Mouse (Mus musculus): ENCODE results near the gene Eml4. TPM values are rescaled to one million over a fixed set of nuclear protein-coding genes. Genes with fewer than 3 reads are reported as not detected.

Gene Eml4
- polyA plus RNA-seq, 1 experiment from 2014 or later = 15.4 TPM

DNA sequence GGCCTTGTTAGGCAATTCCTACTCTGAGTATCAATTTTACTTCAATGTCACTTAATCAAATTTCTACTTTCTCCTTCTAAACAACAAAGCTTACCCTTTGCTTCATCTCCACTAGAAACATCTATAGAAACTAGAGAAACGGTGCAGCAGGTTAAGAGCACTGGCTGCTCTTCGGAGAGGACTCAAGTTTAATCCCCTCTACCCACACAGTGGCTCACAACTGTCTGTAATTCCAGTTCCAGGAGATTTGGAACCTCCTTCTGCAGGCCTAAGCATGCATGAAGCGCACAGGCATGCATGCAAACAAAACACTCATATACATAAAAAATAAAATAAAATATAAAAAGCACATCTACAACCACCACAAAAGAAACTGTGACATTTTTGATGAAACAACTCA lies 161.4 kb downstream of the Eml4 start:
- Histone ChIP-seq H3K4me3 (0 out of 2 replicates have a peak overlapping the region, but pooled peaks have one; percentile 97), H3K4me1 (peaks cover 40% of the 10 kb centered on the region), H3K27ac (replicated peaks) (no peak overlapping the region), H3K9ac (no peak overlapping the region), H3K36me3 (no peaks in the 10 kb centered on the region), H3K4me2 (peak overlapping the region; percentile 94), H3K9me3 (no peaks in the 10 kb centered on the region), H3K27me3 (replicated peaks) (no peaks in the 10 kb centered on the region)
- 90% methylated on average over 3 of the region's 3 CpGs for WGBS
- ATAC-seq (ENCODE audit: extremely low read depth, insufficient number of reproducible peaks, low FRiP score, low TSS enrichment) = no peak

DNA sequence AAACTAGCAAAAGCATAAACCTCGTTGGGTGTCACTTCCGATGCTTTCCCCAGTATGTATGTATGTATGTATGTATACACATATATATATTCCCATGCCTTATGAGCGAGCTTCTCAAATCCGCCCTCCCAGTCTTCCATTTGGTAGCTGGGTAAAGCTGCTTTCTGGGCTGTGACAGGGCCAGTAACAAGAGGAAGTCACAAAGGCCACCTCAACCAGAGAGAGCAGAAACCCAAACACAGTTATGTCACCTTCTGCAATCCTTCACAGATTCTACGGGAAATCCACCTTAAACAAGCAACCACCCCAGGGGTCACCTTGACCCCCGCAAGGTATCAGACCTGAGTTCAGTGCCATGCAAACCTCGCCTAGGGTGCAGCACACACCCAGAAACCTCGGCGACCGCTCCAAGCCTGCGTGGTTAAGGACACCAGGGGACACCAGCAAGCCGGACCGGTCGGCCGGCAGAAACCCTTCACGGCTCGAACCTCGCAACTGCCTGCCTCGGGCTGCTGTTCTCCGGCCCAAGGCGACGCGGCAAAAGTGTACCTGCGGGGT lies 163.0 kb downstream of the Eml4 start:
- H3K36me3 ChIP-seq = no peaks in the 10 kb centered on the region
- peak overlapping the region; percentile 98 for H3K9ac ChIP-seq
- ATAC-seq (ENCODE audit: extremely low read depth, insufficient number of reproducible peaks, low FRiP score, low TSS enrichment) = peak; percentile 34
- H3K27ac ChIP-seq (replicated peaks) = peak overlapping the region; percentile 61
- WGBS = under 1% methylated on average over 24 of the region's 24 CpGs
- peaks cover 31% of the 10 kb centered on the region for H3K4me1 ChIP-seq
- no peaks in the 10 kb centered on the region for H3K27me3 ChIP-seq (replicated peaks)
- no peaks in the 10 kb centered on the region for H3K9me3 ChIP-seq
- H3K4me3 ChIP-seq = peak overlapping the region; percentile 97
- H3K4me2 ChIP-seq = peak overlapping the region; percentile 94

DNA sequence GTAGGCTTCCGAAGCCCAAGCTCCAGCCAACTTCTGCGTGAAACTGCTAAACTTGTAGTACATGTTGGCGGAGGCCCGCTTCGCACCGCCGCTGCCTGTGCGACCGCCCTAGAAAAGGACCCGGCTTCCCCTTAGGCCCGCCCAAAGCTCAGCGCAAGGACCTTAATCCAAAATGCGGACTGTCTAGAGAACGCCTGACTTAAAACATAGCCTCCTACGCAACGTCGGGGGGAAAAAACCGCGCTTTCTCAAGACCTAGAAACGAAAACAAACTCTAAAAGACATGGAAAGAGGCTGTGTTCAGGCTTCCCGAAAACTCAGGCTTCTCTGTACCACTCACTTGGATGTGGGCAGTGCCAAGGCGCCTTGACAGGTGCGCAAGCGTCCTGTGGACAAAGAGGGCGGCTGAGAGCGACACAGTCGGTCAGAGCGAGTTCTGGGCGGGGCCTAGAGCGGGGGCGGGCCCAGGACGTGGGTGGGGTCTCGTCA lies 163.5 kb downstream of the Eml4 start:
- ATAC-seq (ENCODE audit: extremely low read depth, insufficient number of reproducible peaks, low FRiP score, low TSS enrichment) = peak; percentile 94
- Histone ChIP-seq H3K9me3 (no peaks in the 10 kb centered on the region), H3K9ac (peak overlapping the region; percentile 98), H3K4me1 (peaks cover 31% of the 10 kb centered on the region), H3K4me2 (peak overlapping the region; percentile 94), H3K27me3 (replicated peaks) (no peaks in the 10 kb centered on the region), H3K27ac (replicated peaks) (peak overlapping the region; percentile 61), H3K4me3 (peak overlapping the region; percentile 97), H3K36me3 (no peaks in the 10 kb centered on the region)
- under 1% methylated on average over 33 of the region's 33 CpGs for WGBS

DNA sequence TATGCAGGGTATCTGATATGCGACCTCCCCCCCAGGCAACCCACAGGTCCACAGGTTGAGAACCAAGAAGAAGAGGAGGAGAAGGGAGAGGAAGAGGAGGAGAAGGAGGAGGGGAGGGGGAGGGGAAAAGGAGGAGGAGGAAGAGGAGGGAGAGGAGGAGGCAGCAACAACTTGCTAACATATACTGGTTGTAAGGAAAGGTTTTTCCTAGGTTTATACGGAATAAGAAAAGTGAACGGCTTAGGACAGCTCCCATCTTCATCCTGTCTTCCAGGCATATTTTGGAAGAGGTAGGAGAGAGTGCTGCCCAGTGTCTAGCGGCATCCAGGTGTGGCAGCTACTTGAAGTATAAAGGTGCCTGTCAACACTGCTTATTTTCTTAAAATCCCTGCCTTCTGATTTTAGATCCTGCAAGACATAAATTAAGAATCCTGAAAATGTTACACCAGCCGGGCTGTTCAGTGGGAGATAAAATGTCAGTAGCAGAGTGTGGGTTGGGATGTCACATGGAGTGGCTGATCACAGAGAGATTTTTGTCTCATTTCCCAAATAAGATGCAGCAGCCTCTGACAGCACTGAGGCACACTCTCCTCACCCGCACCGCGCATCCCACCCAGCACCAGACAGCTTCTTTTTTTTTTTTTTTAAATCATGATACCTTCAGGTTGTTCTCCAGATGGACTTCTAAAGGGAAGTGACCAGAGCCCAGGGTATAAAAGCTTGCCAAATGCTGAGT lies 166.7 kb downstream of the Eml4 start, which contains the start of gene Cox7a2l:
Cox7a2l (minus strand) TSS at position 51 of the 736 bp plus-strand sequence.
- H3K4me3 ChIP-seq = no peak within 1 kb of the TSS
- H3K4me2 ChIP-seq = no peak within 1 kb of the TSS
- peaks cover 17% of the 10 kb centered on the region for H3K4me1 ChIP-seq
- H3K9me3 ChIP-seq = no peaks in the 10 kb centered on the region
- H3K27me3 ChIP-seq (replicated peaks) = no peaks in the 10 kb centered on the region
- 85% methylated on average over 8 of the region's 8 CpGs for WGBS
- H3K27ac ChIP-seq (replicated peaks) = no peak within 1 kb of the TSS
- no peak for ATAC-seq (ENCODE audit: extremely low read depth, insufficient number of reproducible peaks, low FRiP score, low TSS enrichment)
- H3K9ac ChIP-seq = no peak within 1 kb of the TSS
- no peaks in the 10 kb centered on the region for H3K36me3 ChIP-seq

DNA sequence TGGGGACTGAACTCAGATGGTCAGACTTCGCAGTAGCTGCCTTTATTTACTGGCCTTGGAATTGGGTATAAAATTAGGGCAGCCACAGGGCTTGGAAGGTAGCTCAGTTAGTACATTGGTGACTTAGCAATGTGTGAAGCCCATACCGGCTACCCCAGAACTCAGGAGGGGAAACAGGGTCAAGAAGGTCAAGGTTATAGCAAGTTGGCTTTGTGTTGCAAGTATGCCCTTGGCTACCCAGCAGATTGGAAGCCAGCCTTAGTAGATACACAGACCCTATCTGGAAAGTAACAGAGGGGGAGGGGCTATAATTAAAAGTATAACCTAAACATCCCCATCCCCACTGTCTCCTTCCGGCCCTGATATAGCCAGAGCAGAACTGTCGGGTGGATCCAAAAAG lies 171.2 kb downstream of the Eml4 start:
- Histone ChIP-seq H3K27ac (replicated peaks) (no peak overlapping the region), H3K9me3 (no peaks in the 10 kb centered on the region), H3K36me3 (no peaks in the 10 kb centered on the region), H3K4me3 (no peak overlapping the region), H3K9ac (no peak overlapping the region), H3K4me2 (no peak overlapping the region), H3K4me1 (peaks cover 18% of the 10 kb centered on the region), H3K27me3 (replicated peaks) (no peaks in the 10 kb centered on the region)
- no peak for ATAC-seq (ENCODE audit: extremely low read depth, insufficient number of reproducible peaks, low FRiP score, low TSS enrichment)
- 77% methylated on average over 4 of the region's 4 CpGs for WGBS

DNA sequence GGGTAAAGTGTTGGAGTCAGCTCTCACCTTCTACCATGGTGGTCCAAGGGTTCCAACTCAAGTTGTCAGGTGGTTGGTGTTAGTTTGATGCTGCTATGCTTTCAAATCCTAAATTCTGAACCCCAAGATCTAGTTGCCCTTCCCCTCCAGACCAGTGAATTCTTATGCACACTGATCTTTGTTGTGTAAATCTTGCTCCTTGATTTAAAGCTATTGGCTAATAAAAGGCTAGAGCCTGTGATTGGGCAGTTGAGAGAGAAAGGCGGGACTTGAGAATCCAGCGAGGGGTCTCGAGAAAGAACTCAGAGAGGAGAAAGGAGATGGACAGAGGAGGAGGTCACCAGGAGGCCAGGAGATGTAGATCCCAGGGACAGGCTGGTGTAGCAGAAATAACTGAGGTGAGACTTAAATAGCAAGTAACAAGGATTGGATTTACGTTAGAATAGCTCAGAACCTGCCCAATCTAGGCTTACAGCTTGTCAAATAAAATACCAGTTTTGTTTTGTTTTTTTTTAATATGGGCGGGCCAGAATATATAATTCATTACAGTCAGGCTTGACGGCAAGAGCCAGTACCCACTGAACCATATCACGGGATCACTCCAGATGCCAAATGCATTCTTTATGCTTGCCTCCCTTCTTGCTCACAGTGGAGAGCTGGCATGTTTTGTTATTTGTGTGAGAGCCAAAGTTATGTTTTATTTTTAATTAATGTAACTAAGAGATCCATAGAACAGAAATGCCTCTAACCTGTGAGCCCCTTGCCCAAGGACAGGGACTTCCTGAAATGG lies 172.1 kb downstream of the Eml4 start:
- Histone ChIP-seq H3K4me2 (no peak overlapping the region), H3K4me3 (no peak overlapping the region), H3K27me3 (replicated peaks) (no peaks in the 10 kb centered on the region), H3K9ac (no peak overlapping the region), H3K4me1 (peaks cover 27% of the 10 kb centered on the region), H3K9me3 (no peaks in the 10 kb centered on the region), H3K36me3 (no peaks in the 10 kb centered on the region), H3K27ac (replicated peaks) (no peak overlapping the region)
- no peak for ATAC-seq (ENCODE audit: extremely low read depth, insufficient number of reproducible peaks, low FRiP score, low TSS enrichment)
- 63% methylated on average over 7 of the region's 7 CpGs for WGBS

DNA sequence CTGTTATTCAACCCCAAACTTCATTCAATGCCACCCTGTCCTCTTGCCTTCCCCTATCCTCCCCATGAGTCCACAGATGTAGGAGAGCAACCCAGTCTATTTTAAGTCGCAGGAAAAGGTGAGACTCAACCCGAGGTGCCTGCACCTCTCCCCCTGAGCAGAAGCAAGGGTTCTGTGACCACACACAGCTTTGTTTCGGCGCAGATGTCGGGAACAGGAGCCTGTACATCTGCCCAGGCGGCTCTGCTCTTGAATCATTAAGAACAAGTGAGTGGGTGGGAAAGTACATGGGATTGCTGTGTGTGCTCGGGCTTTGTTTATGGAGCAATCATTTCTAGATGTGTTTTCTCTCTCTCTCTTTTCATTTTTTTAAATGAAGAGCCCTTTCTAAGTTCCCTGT lies 174.0 kb downstream of the Eml4 start:
- H3K27ac ChIP-seq (replicated peaks) = no peak overlapping the region
- H3K9me3 ChIP-seq = no peaks in the 10 kb centered on the region
- no peak overlapping the region for H3K4me2 ChIP-seq
- H3K27me3 ChIP-seq (replicated peaks) = no peaks in the 10 kb centered on the region
- H3K4me3 ChIP-seq = no peak overlapping the region
- 53% methylated on average over 7 of the region's 7 CpGs for WGBS
- H3K36me3 ChIP-seq = no peaks in the 10 kb centered on the region
- no peak for ATAC-seq (ENCODE audit: extremely low read depth, insufficient number of reproducible peaks, low FRiP score, low TSS enrichment)
- no peak overlapping the region for H3K9ac ChIP-seq
- H3K4me1 ChIP-seq = peaks cover 39% of the 10 kb centered on the region

DNA sequence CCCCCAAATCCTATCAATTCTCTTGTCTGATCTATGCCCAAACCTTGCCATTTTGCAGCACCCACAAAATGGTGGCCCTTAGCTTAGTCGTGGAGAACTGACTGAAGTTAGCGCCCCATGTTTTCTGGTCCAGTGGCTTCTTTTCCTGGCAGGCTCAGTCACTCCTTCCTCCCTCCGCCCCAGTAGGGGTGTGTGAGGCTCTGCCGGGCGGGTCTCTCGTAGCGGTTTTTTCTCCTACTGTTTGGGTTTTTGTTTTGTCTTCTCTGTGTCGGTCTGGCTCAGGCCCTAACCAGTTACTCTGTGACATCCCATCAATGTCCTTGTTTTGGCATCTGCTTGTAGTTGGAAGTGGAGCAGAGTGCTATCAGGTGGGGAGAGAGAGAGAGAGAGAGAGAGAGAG lies 174.9 kb downstream of the Eml4 start:
- Histone ChIP-seq H3K9me3 (no peaks in the 10 kb centered on the region), H3K27ac (replicated peaks) (peak overlapping the region; percentile 89), H3K36me3 (no peaks in the 10 kb centered on the region), H3K9ac (peak overlapping the region; percentile 54), H3K4me2 (peak overlapping the region; percentile 49), H3K4me3 (no peak overlapping the region), H3K4me1 (peaks cover 39% of the 10 kb centered on the region), H3K27me3 (replicated peaks) (no peaks in the 10 kb centered on the region)
- 11% methylated on average over 8 of the region's 8 CpGs for WGBS
- no peak for ATAC-seq (ENCODE audit: extremely low read depth, insufficient number of reproducible peaks, low FRiP score, low TSS enrichment)

DNA sequence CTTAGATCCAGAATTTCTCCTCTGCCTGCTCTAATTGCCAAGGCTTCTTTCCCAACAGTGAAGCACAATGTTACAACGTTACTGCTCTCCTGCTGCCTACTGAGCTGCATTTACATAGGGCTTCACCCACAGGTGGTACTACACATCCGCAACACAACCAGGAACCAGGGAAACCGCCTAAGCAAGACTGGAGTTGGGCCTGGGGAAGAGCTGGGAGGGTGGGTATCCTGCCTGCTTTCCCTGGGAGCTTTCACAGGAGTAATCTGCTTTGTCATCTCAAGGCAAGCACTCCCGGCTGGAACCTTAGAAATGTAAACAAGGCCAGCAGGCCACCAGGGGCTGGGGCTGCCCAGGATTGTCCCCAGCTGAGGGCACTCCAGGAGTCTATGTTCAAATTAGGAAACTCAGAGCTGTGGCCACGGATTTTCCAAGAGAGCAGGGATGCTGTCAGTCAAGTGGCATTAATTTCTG lies 175.4 kb downstream of the Eml4 start:
- 20% methylated on average over 5 of the region's 5 CpGs for WGBS
- Histone ChIP-seq H3K27me3 (replicated peaks) (no peaks in the 10 kb centered on the region), H3K36me3 (no peaks in the 10 kb centered on the region), H3K4me2 (peak overlapping the region; percentile 49), H3K4me1 (peaks cover 39% of the 10 kb centered on the region), H3K9ac (peak overlapping the region; percentile 54), H3K4me3 (no peak overlapping the region), H3K27ac (replicated peaks) (peak overlapping the region; percentile 89), H3K9me3 (no peaks in the 10 kb centered on the region)
- ATAC-seq (ENCODE audit: extremely low read depth, insufficient number of reproducible peaks, low FRiP score, low TSS enrichment) = no peak

DNA sequence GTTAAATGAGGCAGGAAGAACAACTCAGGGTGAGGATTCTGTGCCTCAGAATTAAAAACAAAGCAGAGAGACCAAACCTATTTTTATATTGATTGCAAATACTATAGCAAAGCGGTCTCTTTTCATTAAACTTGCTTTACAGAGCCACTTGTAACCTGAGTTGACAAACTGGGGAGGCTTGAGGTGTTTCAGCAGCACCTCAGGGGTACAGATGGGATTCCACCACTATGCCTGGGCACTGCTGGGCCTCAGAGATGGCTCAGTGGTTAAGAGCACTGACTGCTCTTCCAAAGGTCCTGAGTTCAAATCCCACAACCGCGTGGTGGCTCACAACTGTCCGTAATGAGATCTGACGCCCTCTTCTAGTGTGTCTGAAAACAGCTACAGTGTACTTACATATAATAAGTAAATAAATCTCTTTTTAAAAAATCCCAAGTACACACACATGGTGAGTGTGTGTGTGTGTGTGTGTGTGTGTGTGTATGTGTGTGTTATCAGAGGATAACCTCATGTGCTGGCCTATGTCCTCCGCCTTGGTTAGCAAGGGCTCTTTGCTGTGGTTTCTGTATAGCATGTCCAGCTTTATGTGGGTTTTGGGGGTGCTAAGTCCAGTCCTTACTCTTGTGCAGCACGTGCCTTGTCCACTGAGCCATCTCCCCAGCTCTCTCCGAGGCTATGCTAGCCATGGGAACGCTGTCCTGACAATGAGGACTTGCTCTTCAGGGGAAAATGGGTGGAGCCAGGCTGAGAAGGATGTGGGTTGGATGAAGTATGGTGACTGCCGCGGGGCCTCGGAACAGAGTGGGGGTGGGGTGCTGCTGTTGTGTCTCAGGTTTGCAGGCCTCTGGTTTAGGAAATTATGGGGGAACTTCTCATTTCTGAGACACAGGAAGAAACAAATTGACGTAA lies 176.1 kb downstream of the Eml4 start:
- no peaks in the 10 kb centered on the region for H3K36me3 ChIP-seq
- peak overlapping the region; percentile 73 for H3K4me2 ChIP-seq
- no peaks in the 10 kb centered on the region for H3K9me3 ChIP-seq
- H3K27ac ChIP-seq (replicated peaks) = peak overlapping the region; percentile 89
- peak; percentile 77 for ATAC-seq (ENCODE audit: extremely low read depth, insufficient number of reproducible peaks, low FRiP score, low TSS enrichment)
- no peaks in the 10 kb centered on the region for H3K27me3 ChIP-seq (replicated peaks)
- peaks cover 39% of the 10 kb centered on the region for H3K4me1 ChIP-seq
- H3K9ac ChIP-seq = peak overlapping the region; percentile 73; the same call in 1 of the 2 replicates
- H3K4me3 ChIP-seq = peak overlapping the region; percentile 44
- 29% methylated on average over 13 of the region's 13 CpGs for whole genome bisulfite sequencing
